Mouse (Mus musculus) neural tube, embryonic 15.5 days (tissue): ENCODE measurements around the gene Cnga1. TPM values are rescaled to one million over a fixed set of nuclear protein-coding genes. Genes with fewer than 3 reads are reported as not detected.
"Not testable (repeated sequence)": the region's sequence is repeated elsewhere in the genome, so short reads cannot be mapped to it uniquely, and the experiment has no call there.

ENCODE experiments used
- ATAC-seq: fragments of 200-750 bp; cut with Nextera tagmentation; 2 replicates; pipeline ENCODE4 v1.8.0; 2017; ENCODE audit warnings: mild to moderate bottlenecking, moderate TSS enrichment, moderate library complexity; ENCODE audit not compliant: low FRiP score
- H3K27ac ChIP-seq: fragments of 300-500 bp; sonication (generic); replicated peaks from 2 replicates; pipeline ENCODE4 v1.5.1; 2015; ENCODE audit warnings: mild to moderate bottlenecking, inconsistent platforms
- H3K27me3 ChIP-seq: fragments of 300-500 bp; sonication (generic); replicated peaks from 2 replicates; pipeline ENCODE4 v1.6.1; 2015; ENCODE audit warnings: inconsistent platforms
- H3K36me3 ChIP-seq: fragments of 300-500 bp; sonication (generic); 2 replicates; pipeline ENCODE4 v1.6.1; 2015; ENCODE audit warnings: inconsistent platforms
- H3K4me1 ChIP-seq: fragments of 300-500 bp; sonication (generic); 2 replicates; pipeline ENCODE4 v1.6.1; 2015; ENCODE audit warnings: inconsistent platforms
- H3K4me2 ChIP-seq: fragments of 300-500 bp; sonication (generic); 2 replicates; pipeline ENCODE4 v1.6.1; 2015; ENCODE audit warnings: inconsistent platforms, mild to moderate bottlenecking, moderate library complexity
- H3K4me3 ChIP-seq: fragments of 300-500 bp; sonication (generic); replicated peaks from 2 replicates; pipeline ENCODE4 v1.5.1; 2015; ENCODE audit warnings: mild to moderate bottlenecking, inconsistent platforms
- H3K9ac ChIP-seq: fragments of 300-500 bp; sonication (generic); replicated peaks from 2 replicates; pipeline ENCODE4 v1.6.1; 2015; ENCODE audit warnings: mild to moderate bottlenecking, inconsistent platforms
- H3K9me3 ChIP-seq: fragments of 300-500 bp; sonication (generic); replicated peaks from 2 replicates; pipeline ENCODE4 v1.6.1; 2016; ENCODE audit warnings: inconsistent platforms
- WGBS: fragments of 180-500 bp; shearing (Covaris S2); methylation state at CpG from one replicate; pipeline ENCODE4 v1.1.7; 2015; ENCODE audit warnings: mixed read lengths; 5-methylcytosine and 5-hydroxymethylcytosine counted together
- polyA plus RNA-seq: library from polyadenylated mRNA; unstranded; fragments of >200 nt; fragmentation: Nextera tagmentation; extraction: Ambion mirVana; gene quantifications from 2 replicates; pipeline ENCODE4 v1.2.1, GENCODE M21; 2015

Gene Cnga1
- polyA plus RNA-seq, 1 experiment from 2014 or later: 0.09 TPM

GRCm38 (mm10) chr5:72636122-72636521 lies 8.0 kb downstream of the Cnga1 start:
- no peak overlapping the region for H3K4me2 ChIP-seq
- no peak for ATAC-seq
- no peak overlapping the region for H3K4me3 ChIP-seq
- H3K4me1 ChIP-seq: no peaks in the 10 kb centered on the region
- 65% methylated on average over 3 of the region's 3 CpGs for WGBS
- no peaks in the 10 kb centered on the region for H3K36me3 ChIP-seq
- no peak overlapping the region for H3K9ac ChIP-seq
- H3K27me3 ChIP-seq: no peaks in the 10 kb centered on the region
- H3K27ac ChIP-seq: no peak overlapping the region
- H3K9me3 ChIP-seq: no peaks in the 10 kb centered on the region

GRCm38 (mm10) chr5:72634791-72635271 lies 9.2 kb downstream of the Cnga1 start:
- H3K4me3 ChIP-seq: no peak overlapping the region
- no peaks in the 10 kb centered on the region for H3K9me3 ChIP-seq
- no peak overlapping the region for H3K4me2 ChIP-seq
- 91% methylated on average over 9 of the region's 9 CpGs for WGBS
- no peaks in the 10 kb centered on the region for H3K4me1 ChIP-seq
- no peaks in the 10 kb centered on the region for H3K36me3 ChIP-seq
- H3K9ac ChIP-seq: no peak overlapping the region
- no peak for ATAC-seq
- H3K27me3 ChIP-seq: no peaks in the 10 kb centered on the region
- no peak overlapping the region for H3K27ac ChIP-seq

GRCm38 (mm10) chr5:72630026-72630425 lies 14.0 kb downstream of the Cnga1 start:
- Histone ChIP-seq H3K4me2 (no peak overlapping the region), H3K36me3 (no peaks in the 10 kb centered on the region), H3K27ac (no peak overlapping the region), H3K9me3 (no peaks in the 10 kb centered on the region), H3K4me3 (no peak overlapping the region), H3K27me3 (no peaks in the 10 kb centered on the region), H3K4me1 (no peaks in the 10 kb centered on the region), H3K9ac (no peak overlapping the region)
- ATAC-seq: no peak
- WGBS: 96% methylated on average over 6 of the region's 6 CpGs

- H3K36me3 ChIP-seq: no peaks in the 10 kb centered on the region
- no peak overlapping the region for H3K9ac ChIP-seq
- WGBS: 90% methylated on average over 1 of the region's 1 CpGs
- no peaks in the 10 kb centered on the region for H3K4me1 ChIP-seq
- no peak overlapping the region for H3K4me2 ChIP-seq
- ATAC-seq: no peak
- no peak overlapping the region for H3K27ac ChIP-seq
- H3K27me3 ChIP-seq: no peaks in the 10 kb centered on the region
- no peaks in the 10 kb centered on the region for H3K9me3 ChIP-seq
- H3K4me3 ChIP-seq: no peak overlapping the region
Measured at GRCm38 (mm10) chr5:72621022-72621421, 23.1 kb downstream of the Cnga1 start.

GRCm38 (mm10) chr5:72617413-72617812 lies 26.7 kb downstream of the Cnga1 start:
- Histone ChIP-seq H3K4me1 (no peaks in the 10 kb centered on the region), H3K9me3 (no peaks in the 10 kb centered on the region), H3K27ac (no peak overlapping the region), H3K4me2 (no peak overlapping the region), H3K9ac (no peak overlapping the region), H3K4me3 (no peak overlapping the region), H3K36me3 (no peaks in the 10 kb centered on the region), H3K27me3 (no peaks in the 10 kb centered on the region)
- no peak for ATAC-seq
- 87% methylated on average over 4 of the region's 4 CpGs for WGBS

- H3K36me3 ChIP-seq: no peaks in the 10 kb centered on the region
- H3K27me3 ChIP-seq: no peaks in the 10 kb centered on the region
- 91% methylated on average over 4 of the region's 4 CpGs for WGBS
- no peak overlapping the region for H3K27ac ChIP-seq
- no peak overlapping the region for H3K4me2 ChIP-seq
- no peak overlapping the region for H3K9ac ChIP-seq
- no peak overlapping the region for H3K4me3 ChIP-seq
- no peaks in the 10 kb centered on the region for H3K9me3 ChIP-seq
- H3K4me1 ChIP-seq: no peaks in the 10 kb centered on the region
- ATAC-seq: no peak
Measured at GRCm38 (mm10) chr5:72603138-72603537, 40.9 kb downstream of the Cnga1 start.

GRCm38 (mm10) chr5:72601006-72601405 lies 43.1 kb downstream of the Cnga1 start:
- no peak overlapping the region for H3K9ac ChIP-seq
- no peak for ATAC-seq
- H3K9me3 ChIP-seq: no peaks in the 10 kb centered on the region
- no peaks in the 10 kb centered on the region for H3K36me3 ChIP-seq
- H3K4me3 ChIP-seq: no peak overlapping the region
- H3K4me2 ChIP-seq: no peak overlapping the region
- no peak overlapping the region for H3K27ac ChIP-seq
- no peaks in the 10 kb centered on the region for H3K4me1 ChIP-seq
- H3K27me3 ChIP-seq: no peaks in the 10 kb centered on the region
- WGBS: 16% methylated on average over 5 of the region's 5 CpGs

GRCm38 (mm10) chr5:72587192-72587681 lies 56.8 kb downstream of the Cnga1 start, which contains the start of gene Gm5868:
Gm5868 (minus strand) TSS chr5:72587551.
- Histone ChIP-seq H3K27me3 (peaks cover 7% of the 10 kb centered on the region; the same call in 1 of the 2 replicates), H3K36me3 (no peaks in the 10 kb centered on the region), H3K4me3 (peak within 1 kb of the TSS; percentile 40), H3K9ac (peak within 1 kb of the TSS; percentile 30; the same call in 1 of the 2 replicates), H3K4me2 (peak within 1 kb of the TSS; percentile 70), H3K4me1 (peaks cover 7% of the 10 kb centered on the region), H3K27ac (no peak within 1 kb of the TSS), H3K9me3 (no peaks in the 10 kb centered on the region)
- WGBS: 3% methylated on average over 38 of the region's 38 CpGs
- peak; percentile 84 for ATAC-seq

- H3K9ac ChIP-seq: not testable (repeated sequence)
Measured at GRCm38 (mm10) chr5:72586667-72587191, 57.3 kb downstream of the Cnga1 start.

GRCm38 (mm10) chr5:72586122-72586521 lies 58.0 kb downstream of the Cnga1 start:
- not testable (repeated sequence) for H3K4me3 ChIP-seq, H3K36me3 ChIP-seq, H3K27me3 ChIP-seq, H3K9ac ChIP-seq, H3K4me1 ChIP-seq, H3K27ac ChIP-seq, H3K9me3 ChIP-seq, H3K4me2 ChIP-seq, ATAC-seq
- 47% methylated on average over 7 of the region's 7 CpGs for WGBS

More at GRCm38 (mm10) chr5:72586667-72587191, 57.3 kb downstream of the Cnga1 start:
- not testable (repeated sequence) for H3K9me3 ChIP-seq, H3K27ac ChIP-seq, H3K27me3 ChIP-seq, H3K36me3 ChIP-seq, H3K4me1 ChIP-seq
- peak overlapping the region; percentile 70 for H3K4me2 ChIP-seq
- peak overlapping the region; percentile 40 for H3K4me3 ChIP-seq
- WGBS: 49% methylated on average over 25 of the region's 25 CpGs
- ATAC-seq: peak; percentile 58; the same call in 1 of the 2 replicates

- not testable (repeated sequence) for H3K27me3 ChIP-seq, H3K36me3 ChIP-seq, H3K9me3 ChIP-seq, H3K27ac ChIP-seq, H3K4me1 ChIP-seq, ATAC-seq
- Histone ChIP-seq H3K4me3 (peak within 1 kb of the TSS; percentile 41), H3K9ac (peak within 1 kb of the TSS; percentile 40), H3K4me2 (peak within 1 kb of the TSS; percentile 68)
- 4% methylated on average over 18 of the region's 21 CpGs for WGBS
Measured at GRCm38 (mm10) chr5:72580970-72581332, 63.1 kb downstream of the Cnga1 start, which contains the start of gene Zar1. Zar1 (minus strand) TSS chr5:72581254.

- H3K36me3 ChIP-seq, H3K27ac ChIP-seq, H3K9me3 ChIP-seq, H3K4me1 ChIP-seq, H3K27me3 ChIP-seq: not testable (repeated sequence)
- Histone ChIP-seq H3K4me2 (peak overlapping the region; percentile 68), H3K9ac (peak overlapping the region; percentile 40), H3K4me3 (peak overlapping the region; percentile 41)
- ATAC-seq: peak; percentile 83
- WGBS: 4% methylated on average over 49 of the region's 73 CpGs
Measured at GRCm38 (mm10) chr5:72580088-72580969, 63.7 kb downstream of the Cnga1 start.
